Mouse (Mus musculus): ENCODE measurements at regions not wholly inside any gene's neighbourhood (a gene's known extent, or its start where the extent isn't known, plus 50 kb on each side); places are given as distances from the start of the nearest gene placed in this dataset.

- Histone ChIP-seq H3K27ac (replicated peaks; ENCODE audit: low read depth, low read length) (no peak overlapping the region), H3K4me1 (ENCODE audit: control insufficient read depth, insufficient read depth, insufficient read length, low read length) (no peaks in the 10 kb centered on the region), H3K4me3 (ENCODE audit: insufficient read depth, low read depth, low read length) (no peak overlapping the region)
These were observed 61.0 kb upstream of the Jak1 start for GRCm38 (mm10) chr4:101326067-101326466.

- no peak overlapping the region for H3K4me3 ChIP-seq (ENCODE audit: insufficient read depth, low read depth, low read length)
- H3K27ac ChIP-seq (replicated peaks; ENCODE audit: low read depth, low read length), result no peak overlapping the region
These were observed 56.6 kb upstream of the Jak1 start for GRCm38 (mm10) chr4:101321731-101322130.

GRCm38 (mm10) chr4:101320587-101320986, 55.5 kb upstream of the Jak1 start:
- Histone ChIP-seq H3K4me3 (ENCODE audit: insufficient read depth, low read depth, low read length) (no peak overlapping the region), H3K27ac (replicated peaks; ENCODE audit: low read depth, low read length) (no peak overlapping the region), H3K4me1 (ENCODE audit: control insufficient read depth, insufficient read depth, insufficient read length, low read length) (no peaks in the 10 kb centered on the region)

More at GRCm38 (mm10) chr4:101321731-101322130, 56.6 kb upstream of the Jak1 start:
- no peaks in the 10 kb centered on the region for H3K4me1 ChIP-seq (ENCODE audit: control insufficient read depth, insufficient read depth, insufficient read length, low read length)

GRCm38 (mm10) chr4:101319681-101320220, 54.7 kb upstream of the Jak1 start:
- Histone ChIP-seq H3K4me1 (ENCODE audit: control insufficient read depth, insufficient read depth, insufficient read length, low read length) (no peaks in the 10 kb centered on the region), H3K27ac (replicated peaks; ENCODE audit: low read depth, low read length) (peak overlapping the region; percentile 51), H3K4me3 (ENCODE audit: insufficient read depth, low read depth, low read length) (no peak overlapping the region)

GRCm38 (mm10) chr4:101318836-101319235, 53.8 kb upstream of the Jak1 start:
- no peaks in the 10 kb centered on the region for H3K4me1 ChIP-seq (ENCODE audit: control insufficient read depth, insufficient read depth, insufficient read length, low read length)
- no peak overlapping the region for H3K27ac ChIP-seq (replicated peaks; ENCODE audit: low read depth, low read length)
- no peak overlapping the region for H3K4me3 ChIP-seq (ENCODE audit: insufficient read depth, low read depth, low read length)

GRCm38 (mm10) chr4:101316061-101316460, 51.0 kb upstream of the Jak1 start:
- no peaks in the 10 kb centered on the region for H3K4me1 ChIP-seq (ENCODE audit: control insufficient read depth, insufficient read depth, insufficient read length, low read length)
- no peak overlapping the region for H3K27ac ChIP-seq (replicated peaks; ENCODE audit: low read depth, low read length)
- no peak overlapping the region for H3K4me3 ChIP-seq (ENCODE audit: insufficient read depth, low read depth, low read length)
